Mouse (Mus musculus) urinary bladder, postnatal 4 days (tissue): Measurements from ENCODE around the gene Glrx3.
A peak's percentile ranks its signal among the peaks of the same experiment; 100 is the strongest.

Experiments used
- DNase-seq, 2 experiments: peaks; one replicate each; pipeline ENCODE4 v3.0.0; 2021 to 2022; ENCODE audit warnings: low spot score in 2 of 2

The Glrx3 gene

DNA sequence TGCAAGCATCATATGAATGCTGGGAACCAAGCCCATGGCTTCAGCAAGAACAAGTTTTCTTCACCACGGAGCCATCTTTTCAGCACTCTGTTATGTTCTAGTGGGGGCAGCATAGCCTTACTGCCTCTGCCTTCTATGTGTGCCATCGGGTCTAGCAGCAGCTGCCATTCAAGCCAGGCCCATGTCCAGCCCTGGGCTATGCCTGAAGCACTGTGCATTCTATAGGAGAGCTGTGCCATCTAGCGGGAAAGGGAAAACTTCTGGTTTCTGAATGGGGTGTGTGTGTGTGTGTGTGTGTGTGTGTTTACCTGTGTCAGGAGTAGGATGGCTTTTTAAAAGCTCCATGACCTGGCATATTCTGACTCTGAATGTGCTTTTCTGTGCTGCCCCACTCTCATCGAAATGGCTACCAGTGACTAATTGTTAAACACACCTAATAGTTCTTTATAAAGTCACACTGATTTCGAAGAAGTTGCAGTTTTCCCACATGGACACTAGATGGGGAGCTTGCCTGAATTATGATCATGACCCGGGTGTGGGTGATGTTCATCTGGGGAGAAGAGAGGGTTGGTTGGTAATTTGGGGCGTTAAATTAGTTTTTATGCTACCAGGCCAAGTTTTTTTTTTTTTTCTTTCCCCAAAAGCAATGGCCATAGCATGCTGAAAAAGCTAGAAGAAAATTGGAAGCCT, 34.2 kb downstream of the Glrx3 start:
- no peak for DNase-seq

DNA sequence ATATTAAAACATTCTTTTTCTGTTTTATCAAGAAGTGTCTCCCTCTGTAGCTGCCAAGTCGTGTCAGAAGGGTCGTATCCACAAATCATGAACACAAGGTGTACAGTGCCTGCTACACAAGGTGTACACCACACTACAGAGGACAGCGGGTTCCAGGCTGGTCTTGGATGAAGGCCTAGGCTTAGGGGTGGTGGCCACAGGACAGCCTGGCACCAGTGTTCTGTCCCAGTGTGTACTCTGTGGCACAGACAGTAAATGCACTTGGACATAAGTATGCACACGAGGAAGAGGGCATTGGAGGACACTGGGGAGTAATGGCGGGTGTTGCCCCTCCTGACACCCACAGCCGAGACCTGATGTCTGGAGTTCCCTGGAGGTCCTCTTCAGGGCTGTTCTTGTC, 34.7 kb downstream of the Glrx3 start:
- DNase-seq = no peak

DNA sequence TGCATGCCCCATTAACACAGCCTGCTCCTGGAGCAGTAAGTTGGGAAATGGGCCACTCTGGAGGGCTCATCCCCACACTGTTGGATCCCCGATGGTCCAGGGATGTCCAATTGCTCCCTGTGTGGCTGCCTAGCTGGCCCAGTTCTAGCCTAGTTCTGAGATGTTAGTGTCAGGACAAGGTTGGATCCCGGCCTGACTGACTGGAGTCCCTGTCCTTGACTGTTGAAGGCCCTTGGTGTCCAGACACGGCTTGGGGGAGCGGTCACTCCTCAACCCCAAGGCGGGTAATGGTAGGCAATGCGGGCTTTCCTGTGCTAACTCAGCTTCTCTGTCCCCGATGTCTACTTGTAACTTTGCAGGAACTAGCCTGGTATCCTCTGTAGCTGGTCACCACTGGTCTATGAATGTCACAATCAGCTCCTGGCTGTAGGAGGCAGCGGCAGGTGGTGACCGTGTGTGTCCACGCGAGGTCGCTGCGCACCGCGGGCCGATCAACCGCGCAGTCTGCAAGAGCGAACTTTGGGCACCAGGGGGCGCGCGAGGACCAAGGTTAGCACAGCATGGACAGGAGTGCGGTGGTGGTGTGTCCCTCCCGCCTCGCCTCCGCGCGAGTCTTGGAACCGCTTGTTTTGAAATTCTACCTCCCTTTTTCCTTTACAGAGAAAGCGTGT, 40.7 kb downstream of the Glrx3 start:
- peak; percentile 85 to 96 for DNase-seq

DNA sequence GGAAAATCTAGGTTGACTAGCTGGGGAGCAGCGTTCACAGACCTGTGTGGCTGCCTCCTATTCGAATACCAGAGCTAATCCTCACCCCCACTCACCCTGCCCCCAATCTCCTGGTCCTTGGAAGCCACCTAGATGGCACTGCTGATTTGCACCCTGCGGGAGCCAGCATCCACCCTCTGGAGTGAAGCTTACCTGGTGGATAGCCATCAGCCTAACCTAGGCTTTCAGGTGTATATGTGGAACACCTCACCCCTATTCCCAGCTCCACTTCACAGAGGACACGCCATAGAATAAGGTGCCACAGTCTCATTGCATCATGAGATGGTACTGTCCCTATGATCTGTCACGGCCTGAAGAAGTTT, 41.2 kb downstream of the Glrx3 start:
- DNase-seq = no peak

DNA sequence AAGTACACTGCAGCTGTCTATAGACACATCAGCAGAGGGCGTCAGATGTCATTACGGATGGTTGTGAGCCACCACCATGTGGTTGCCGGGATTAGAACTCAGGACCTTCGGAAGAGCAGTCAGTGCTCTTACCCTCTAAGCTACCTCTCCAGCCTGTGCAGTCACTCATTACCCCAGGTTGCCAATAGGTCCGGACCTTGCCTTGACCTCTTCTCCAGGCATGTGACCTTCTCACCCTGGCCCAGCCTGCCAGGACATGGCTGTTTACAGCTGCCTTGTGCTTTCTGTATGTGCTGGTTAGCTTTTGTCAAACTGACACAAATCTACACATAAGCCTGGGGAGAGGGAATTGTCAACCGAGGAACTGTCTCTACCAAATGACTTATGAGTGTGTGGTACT, 43.4 kb downstream of the Glrx3 start:
- DNase-seq = no peak

DNA sequence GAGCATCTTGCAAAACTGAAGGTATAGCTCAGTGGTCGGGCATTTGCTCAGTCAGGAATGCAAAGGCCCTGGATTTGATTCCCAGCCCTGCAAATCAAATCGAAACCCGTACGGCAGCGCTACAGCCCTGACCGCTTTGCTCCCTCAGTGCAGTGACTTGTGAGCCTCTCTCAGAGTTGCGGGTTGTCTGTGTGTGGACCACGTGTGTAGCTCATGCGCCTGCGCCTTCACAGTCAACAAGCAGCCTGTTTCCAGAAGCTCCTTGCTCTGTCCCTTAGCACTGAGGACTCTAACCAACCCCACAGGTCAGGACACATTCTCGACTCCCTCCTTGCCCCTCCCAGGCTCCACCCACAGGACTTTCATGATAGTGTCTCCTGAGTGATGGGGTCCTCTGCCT, 46.6 kb downstream of the Glrx3 start:
- DNase-seq = no peak

DNA sequence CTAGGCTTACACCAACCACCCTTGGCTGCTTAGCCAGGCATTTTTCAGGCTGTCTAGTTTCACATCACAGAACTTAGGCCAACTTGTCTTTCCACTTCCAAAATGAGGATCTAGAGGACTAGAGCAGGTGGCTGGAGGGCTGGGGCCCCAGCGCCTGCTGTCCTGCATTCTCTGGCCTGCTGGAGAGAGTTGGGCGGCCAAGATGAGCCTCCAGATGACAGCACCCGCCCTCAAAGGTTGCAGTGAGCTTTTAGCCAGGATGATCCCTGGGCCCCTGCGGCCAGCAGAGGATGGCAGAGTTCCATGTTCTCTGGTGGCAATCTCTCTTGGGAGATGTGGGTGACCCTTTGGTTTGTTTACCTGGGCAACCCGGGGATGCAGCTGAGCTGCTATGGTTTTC, 51.0 kb downstream of the Glrx3 start:
- no peak for DNase-seq

DNA sequence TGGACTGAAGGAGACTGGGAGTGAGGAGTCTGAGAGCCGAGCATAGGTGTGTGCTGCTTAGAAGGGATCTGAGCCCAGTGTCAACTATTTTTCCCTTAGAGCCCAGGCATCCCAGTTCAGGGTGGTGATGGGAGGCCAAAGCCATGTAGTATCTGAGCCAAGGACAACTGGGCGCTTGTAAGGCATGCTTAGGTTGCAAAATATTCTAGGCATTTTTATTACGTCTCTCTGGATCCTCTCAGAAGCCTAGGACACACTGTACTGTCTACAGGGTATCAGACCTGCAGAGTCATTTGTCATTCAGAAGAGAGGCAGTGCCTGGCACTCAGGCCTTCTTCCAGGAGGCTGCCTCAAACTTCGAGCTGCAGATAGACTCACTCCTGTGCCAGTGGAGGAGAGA, 53.3 kb downstream of the Glrx3 start:
- DNase-seq = no peak

DNA sequence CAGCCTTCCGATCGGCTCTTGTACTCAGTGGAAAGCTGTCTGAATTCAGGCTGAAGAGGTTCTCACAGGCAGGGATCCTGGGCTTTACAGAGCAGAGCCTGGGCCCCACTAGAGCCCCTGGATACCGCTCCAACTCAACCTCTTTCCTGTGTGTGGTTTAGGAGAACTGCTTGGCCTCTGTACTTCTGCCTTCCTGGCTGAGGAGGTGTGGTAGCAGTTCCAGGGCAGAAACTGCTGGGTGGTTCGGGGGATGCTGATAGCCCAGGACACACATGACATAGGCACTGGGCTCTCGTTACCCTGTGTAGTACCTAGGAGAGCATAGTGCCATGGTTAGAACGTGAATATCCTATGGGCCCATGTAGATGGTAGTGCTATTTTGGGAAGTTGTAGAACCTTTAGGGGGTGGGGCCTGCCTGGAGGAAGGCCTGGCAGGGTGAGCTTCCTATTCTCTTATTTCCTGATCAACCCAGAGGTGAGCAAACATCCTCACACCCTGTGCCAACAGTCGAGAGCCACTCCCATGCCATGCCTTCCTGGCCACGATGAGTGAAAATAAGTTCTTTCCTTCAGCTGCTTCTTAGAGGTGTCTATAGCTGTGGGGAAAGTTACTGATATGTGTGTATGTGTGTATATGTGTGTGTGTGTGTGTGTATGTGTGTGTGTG, 55.0 kb downstream of the Glrx3 start:
- no peak for DNase-seq

DNA sequence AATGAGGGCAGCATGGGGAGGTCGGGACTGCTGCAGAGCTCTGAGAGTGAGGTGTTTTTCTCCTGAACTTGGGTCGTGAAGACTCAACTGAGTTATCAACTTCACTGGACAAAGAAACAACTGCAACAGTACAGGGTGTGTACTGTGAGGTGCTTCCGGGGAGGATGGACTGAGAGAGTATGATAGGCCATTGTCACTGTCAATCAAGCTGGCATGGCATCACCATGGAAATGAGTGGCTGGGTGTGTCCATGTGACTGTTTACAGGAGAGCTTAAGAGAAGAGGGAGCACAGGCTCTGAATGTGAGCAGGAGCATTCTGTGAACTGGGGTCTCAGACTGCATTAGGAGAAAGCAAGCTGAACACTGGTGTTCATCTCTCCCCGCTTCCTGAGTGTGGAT, 61.3 kb downstream of the Glrx3 start:
- DNase-seq = no peak

DNA sequence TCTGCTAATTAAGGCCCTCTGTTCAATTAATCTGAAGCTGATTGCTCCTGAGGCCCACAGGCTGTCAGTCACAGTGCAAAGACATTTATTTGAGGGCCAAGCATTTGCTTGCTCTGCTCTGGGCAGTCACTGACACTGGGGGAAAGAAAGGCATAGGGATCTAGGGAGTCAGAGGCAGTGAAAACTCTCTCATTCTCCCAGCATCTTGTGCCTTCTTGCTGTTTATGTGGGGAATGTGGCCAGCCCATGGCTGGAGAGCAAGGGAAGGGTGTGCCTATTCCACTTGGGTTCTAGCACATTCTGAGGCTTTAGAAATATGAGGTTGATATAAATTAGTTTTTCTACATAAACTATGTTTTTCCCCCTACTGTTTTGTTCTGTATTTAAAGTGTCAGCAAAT, 80.2 kb downstream of the Glrx3 start:
- DNase-seq = no peak

DNA sequence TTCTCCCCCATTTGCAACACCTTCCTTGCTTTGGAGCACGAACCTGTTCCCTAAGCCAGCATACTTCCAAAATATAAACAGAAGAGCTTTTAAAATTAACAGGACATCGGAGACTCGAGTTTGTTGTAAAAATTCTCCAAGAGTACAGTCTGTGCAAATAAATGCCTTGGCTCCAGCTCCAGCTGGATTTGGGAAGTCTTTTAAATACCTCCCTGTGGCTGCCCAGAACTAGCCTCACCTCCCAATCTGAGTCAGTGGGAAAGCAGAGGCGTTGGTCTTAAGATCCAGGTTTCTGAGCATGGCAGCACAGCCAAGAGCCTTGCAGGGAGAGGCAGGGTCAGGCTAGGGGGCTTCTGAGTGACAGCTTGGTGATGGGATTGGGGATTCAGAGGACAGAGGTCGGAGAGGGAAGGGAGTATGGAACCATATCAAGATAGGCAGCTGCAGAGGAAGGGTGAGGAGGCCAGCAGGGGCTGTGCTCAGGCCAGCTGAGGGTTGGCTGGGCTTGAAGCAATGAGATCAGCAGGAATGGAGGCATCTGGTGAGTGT, 80.7 kb downstream of the Glrx3 start:
- DNase-seq = peak in 1 of 2 experiments; percentile 56
